Mouse (Mus musculus) cerebellum, adult (tissue): ENCODE measurements around the gene Qtrt2.

Experiments
- ATAC-seq: cut with Nextera tagmentation; 2 replicates; pipeline ENCODE4 v1.9.2; 2017; ENCODE audit warnings: mild to moderate bottlenecking, moderate library complexity, mixed read lengths; ENCODE audit not compliant: insufficient number of reproducible peaks, low FRiP score, low TSS enrichment

Gene Qtrt2

GRCm38 (mm10) chr16:43841236-43841635 is 85.4 kb downstream of the Qtrt2 start:
- no peak for ATAC-seq

DNA sequence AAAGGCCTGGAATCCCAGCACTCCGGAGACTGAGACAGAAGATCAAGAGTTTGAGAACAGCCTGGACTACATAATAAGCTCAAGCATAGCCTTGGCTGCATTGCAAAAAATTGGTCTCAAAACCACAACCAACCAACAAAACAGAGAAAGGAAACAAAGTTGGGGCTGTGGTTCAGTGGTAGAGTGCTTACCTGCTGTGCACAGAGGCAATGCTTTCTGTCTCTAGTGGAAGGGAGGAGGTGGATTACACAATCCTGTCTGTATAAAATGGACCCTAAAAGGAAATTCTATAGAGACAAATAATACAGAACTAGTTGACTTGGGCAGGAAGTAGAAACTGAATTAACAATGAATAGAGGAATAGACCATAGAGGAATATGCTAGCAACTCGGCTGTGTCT is 94.7 kb downstream of the Qtrt2 start:
- no peak for ATAC-seq

DNA sequence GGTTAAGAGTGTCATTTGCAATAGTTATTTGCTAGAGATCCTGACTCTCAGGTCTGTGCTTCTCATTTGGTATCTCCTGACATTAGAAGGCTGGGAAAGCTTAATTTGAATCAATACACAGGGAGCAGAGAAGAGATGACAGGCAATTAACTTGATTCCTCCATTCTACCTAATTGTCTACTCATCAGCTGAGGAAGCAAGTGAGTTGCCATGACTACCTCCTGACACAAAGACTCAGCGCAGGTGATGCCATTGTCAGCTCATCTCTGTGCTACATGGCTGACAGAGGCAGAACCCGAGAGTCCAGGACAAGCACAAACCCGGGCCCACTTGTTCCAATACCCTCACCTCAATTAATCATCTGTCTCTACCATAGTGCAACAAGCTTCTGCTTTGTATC is 99.1 kb downstream of the Qtrt2 start:
- ATAC-seq, result no peak

GRCm38 (mm10) chr16:43818404-43818803 is 108.2 kb downstream of the Qtrt2 start:
- ATAC-seq, result no peak

GRCm38 (mm10) chr16:43816321-43816720 is 110.3 kb downstream of the Qtrt2 start:
- no peak for ATAC-seq

DNA sequence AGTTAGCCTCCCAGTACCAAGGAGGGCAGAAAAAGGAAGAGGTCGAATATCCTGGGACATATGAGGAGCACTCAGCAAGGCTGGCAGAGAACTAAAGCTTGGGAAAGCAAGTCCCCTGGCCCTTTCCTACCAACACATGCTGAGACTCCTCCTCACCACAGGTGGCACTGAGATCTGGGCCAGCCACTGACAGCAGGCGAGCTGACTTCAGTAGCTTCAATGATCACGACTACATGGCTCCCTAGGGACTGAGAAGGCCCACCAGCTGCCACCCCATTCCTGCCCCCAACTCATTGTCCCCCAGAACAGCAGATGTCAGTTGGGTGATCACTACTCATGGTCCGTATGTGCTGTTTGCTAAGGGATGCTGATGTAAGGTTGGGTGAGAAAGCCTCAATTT is 112.0 kb downstream of the Qtrt2 start:
- peak; percentile 57 for ATAC-seq
